Mouse (Mus musculus): ENCODE measurements around the gene Colgalt1.

The Colgalt1 gene

GRCm38 (mm10) chr8:71629096-71629697, 18.4 kb downstream of the Colgalt1 start:
- H3K36me3 ChIP-seq (ENCODE audit: control insufficient read depth, insufficient read depth, low read length, poor library complexity, severe bottlenecking) = no peaks in the 10 kb centered on the region; the same call in 1 of the 2 replicates
- H3K27me3 ChIP-seq (ENCODE audit: control insufficient read depth, insufficient read depth, low read length, poor library complexity, severe bottlenecking) = peaks cover 2% of the 10 kb centered on the region; the same call in 1 of the 2 replicates
- peak; percentile 93 for DNase-seq (ENCODE audit: low read depth, low spot score)

GRCm38 (mm10) chr8:71629781-71630212, 19.0 kb downstream of the Colgalt1 start:
- peak; percentile 45 for DNase-seq (ENCODE audit: low read depth, low spot score)
- Histone ChIP-seq H3K27me3 (ENCODE audit: control insufficient read depth, insufficient read depth, low read length, poor library complexity, severe bottlenecking) (peaks cover 3% of the 10 kb centered on the region; the same call in 1 of the 2 replicates), H3K36me3 (ENCODE audit: control insufficient read depth, insufficient read depth, low read length, poor library complexity, severe bottlenecking) (no peaks in the 10 kb centered on the region)

DNA sequence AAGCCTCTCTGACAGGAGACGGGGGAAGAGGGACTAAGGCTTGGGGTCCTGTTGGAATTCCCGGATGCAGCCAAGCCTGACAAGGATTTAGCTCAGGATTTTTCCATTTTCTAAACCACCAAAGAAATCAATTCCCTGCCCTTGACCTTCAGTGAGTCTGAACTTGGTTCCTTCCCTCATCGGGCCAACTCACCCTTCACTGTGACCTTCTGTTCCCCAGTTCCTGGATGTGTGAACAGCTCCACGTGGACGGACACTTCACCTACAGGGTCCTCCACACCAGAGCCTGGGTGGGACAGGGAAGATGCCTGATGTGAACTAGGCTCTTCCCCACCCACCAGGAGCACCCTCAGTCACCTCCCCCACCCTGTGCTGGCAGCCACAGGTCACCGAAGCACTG, 20.0 kb downstream of the Colgalt1 start:
- Histone ChIP-seq H3K36me3 (ENCODE audit: control insufficient read depth, insufficient read depth, low read length, poor library complexity, severe bottlenecking) (no peaks in the 10 kb centered on the region), H3K27me3 (ENCODE audit: control insufficient read depth, insufficient read depth, low read length, poor library complexity, severe bottlenecking) (peaks cover 3% of the 10 kb centered on the region; the same call in 1 of the 2 replicates)
- no peak for DNase-seq (ENCODE audit: low read depth, low spot score)

- no peak for DNase-seq (ENCODE audit: low read depth, low spot score)
- peaks cover 3% of the 10 kb centered on the region; the same call in 1 of the 2 replicates for H3K27me3 ChIP-seq (ENCODE audit: control insufficient read depth, insufficient read depth, low read length, poor library complexity, severe bottlenecking)
- no peaks in the 10 kb centered on the region for H3K36me3 ChIP-seq (ENCODE audit: control insufficient read depth, insufficient read depth, low read length, poor library complexity, severe bottlenecking)
These were observed 21.1 kb downstream of the Colgalt1 start for GRCm38 (mm10) chr8:71631897-71632296.

- H3K27me3 ChIP-seq (ENCODE audit: control insufficient read depth, insufficient read depth, low read length, poor library complexity, severe bottlenecking) = peaks cover 3% of the 10 kb centered on the region; the same call in 1 of the 2 replicates
- no peaks in the 10 kb centered on the region for H3K36me3 ChIP-seq (ENCODE audit: control insufficient read depth, insufficient read depth, low read length, poor library complexity, severe bottlenecking)
- peak; percentile 84 for DNase-seq (ENCODE audit: low read depth, low spot score)
These were observed 22.4 kb downstream of the Colgalt1 start for GRCm38 (mm10) chr8:71633164-71633563.

GRCm38 (mm10) chr8:71633981-71634667, 23.3 kb downstream of the Colgalt1 start:
- peaks cover 3% of the 10 kb centered on the region; the same call in 1 of the 2 replicates for H3K27me3 ChIP-seq (ENCODE audit: control insufficient read depth, insufficient read depth, low read length, poor library complexity, severe bottlenecking)
- DNase-seq (ENCODE audit: low read depth, low spot score) = peak; percentile 72
- no peaks in the 10 kb centered on the region for H3K36me3 ChIP-seq (ENCODE audit: control insufficient read depth, insufficient read depth, low read length, poor library complexity, severe bottlenecking)

DNA sequence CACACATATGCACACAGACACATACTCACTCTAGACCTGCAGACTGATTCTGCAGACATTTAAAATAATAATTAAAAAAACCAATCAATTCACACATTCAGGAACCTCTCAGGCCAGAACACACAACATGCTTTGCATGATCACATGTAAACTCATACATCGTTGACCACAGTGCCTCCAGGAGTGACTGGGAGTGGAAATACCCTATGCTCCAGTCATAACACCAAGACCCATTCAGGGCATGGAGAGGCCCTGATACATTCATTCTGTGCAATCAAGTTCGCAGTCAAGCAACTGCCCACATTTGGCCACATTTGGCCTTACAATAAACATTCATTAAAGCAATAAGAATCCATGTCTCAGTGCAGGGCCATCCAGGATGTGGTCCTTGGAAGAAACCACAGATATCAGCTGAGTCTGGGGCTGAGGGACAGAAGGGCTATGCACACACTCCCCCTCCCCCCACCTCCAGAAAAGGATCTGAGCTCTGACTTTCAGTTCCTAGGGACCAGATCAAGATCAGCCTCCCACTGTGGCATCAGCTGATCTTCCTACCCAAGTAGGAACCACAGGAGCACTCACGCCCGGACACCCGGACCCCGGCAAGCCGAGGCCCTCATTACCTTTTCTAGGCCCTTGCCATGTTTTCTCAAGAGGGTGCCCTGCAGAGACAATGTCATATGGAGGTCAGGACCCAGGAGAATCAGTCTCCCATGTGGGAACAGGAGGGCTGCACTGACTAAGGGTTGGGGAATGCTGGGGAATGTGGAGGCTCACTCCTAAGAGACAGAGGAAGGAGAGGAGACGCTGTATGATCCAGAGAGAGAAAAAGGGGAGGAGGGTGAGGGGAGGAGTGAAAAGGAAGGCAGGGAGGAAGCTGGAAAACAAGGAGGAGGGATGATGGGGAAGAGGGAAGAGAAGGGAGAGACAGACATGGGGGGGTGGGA, 26.6 kb downstream of the Colgalt1 start:
- no peaks in the 10 kb centered on the region for H3K36me3 ChIP-seq (ENCODE audit: control insufficient read depth, insufficient read depth, low read length, poor library complexity, severe bottlenecking)
- DNase-seq (ENCODE audit: low read depth, low spot score) = no peak
- H3K27me3 ChIP-seq (ENCODE audit: control insufficient read depth, insufficient read depth, low read length, poor library complexity, severe bottlenecking) = peaks cover 3% of the 10 kb centered on the region; the same call in 1 of the 2 replicates

DNA sequence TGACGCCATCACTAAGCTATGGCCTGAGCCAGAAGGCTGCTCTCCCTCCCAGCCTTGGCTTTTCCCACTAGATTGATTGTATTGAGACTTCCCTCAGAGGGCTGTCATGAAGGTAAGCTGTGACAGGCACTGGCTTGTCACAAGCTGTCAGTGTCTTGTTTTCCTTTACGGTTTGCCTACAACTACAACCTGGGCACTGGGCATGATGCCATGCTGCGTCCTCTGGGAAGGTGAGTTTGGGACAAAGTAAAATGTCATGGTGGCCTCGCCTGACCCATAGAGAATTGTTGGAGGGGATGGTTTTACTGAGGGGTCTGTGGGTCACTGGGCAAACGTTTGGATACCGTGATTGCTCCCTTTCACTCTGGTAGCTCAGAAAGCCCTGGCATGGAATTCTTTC, 27.5 kb downstream of the Colgalt1 start:
- H3K27me3 ChIP-seq (ENCODE audit: control insufficient read depth, insufficient read depth, low read length, poor library complexity, severe bottlenecking) = peaks cover 3% of the 10 kb centered on the region; the same call in 1 of the 2 replicates

DNA sequence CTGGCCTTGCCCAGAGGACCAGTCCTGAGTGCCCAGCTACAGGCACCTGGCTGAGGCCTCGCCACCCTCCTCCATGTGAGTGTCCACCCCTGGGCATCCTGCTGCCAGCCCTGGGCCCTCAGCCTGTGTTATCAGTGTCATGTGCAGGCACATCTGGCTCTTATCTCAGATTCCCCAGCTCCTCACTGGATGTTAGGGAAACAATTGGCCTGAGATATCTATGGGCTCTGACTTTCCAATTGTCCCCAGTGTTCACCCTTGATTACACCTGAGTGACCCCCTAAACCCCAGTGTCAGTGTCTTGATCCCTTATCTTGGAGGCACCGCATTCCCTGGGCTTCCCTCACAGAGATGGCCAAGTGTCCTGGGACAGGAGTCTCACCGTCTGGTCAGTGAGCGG, 28.5 kb downstream of the Colgalt1 start:
- H3K36me3 ChIP-seq (ENCODE audit: control insufficient read depth, insufficient read depth, low read length, poor library complexity, severe bottlenecking) = no peaks in the 10 kb centered on the region
- H3K27me3 ChIP-seq (ENCODE audit: control insufficient read depth, insufficient read depth, low read length, poor library complexity, severe bottlenecking) = no peaks in the 10 kb centered on the region
- DNase-seq (ENCODE audit: low read depth, low spot score) = no peak

More for the DNA sequence above, 27.5 kb downstream of the Colgalt1 start:
- no peaks in the 10 kb centered on the region for H3K36me3 ChIP-seq (ENCODE audit: control insufficient read depth, insufficient read depth, low read length, poor library complexity, severe bottlenecking)
- no peak for DNase-seq (ENCODE audit: low read depth, low spot score)

DNA sequence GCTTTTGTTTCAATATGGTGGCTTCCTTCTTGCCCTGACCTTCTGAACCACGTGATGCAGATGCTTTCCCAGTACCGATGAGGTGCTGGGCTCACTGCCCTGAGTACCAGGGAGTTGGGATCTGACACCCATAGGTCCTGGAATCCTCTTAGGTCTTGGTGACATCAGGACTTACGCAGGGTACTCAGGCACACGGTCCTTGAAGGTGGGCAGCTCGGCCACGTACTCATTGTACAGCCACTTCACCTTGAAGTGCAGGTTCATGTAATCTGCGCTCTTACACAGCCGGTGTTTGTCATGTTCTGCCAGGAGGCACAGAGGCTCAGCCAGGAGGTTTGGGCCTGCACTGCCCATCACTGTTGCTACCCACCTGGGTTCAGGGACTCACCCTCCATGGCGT, 34.7 kb downstream of the Colgalt1 start:
- no peak for DNase-seq (ENCODE audit: low read depth, low spot score)
- Histone ChIP-seq H3K36me3 (ENCODE audit: control insufficient read depth, insufficient read depth, low read length, poor library complexity, severe bottlenecking) (no peaks in the 10 kb centered on the region), H3K27me3 (ENCODE audit: control insufficient read depth, insufficient read depth, low read length, poor library complexity, severe bottlenecking) (no peaks in the 10 kb centered on the region)

DNA sequence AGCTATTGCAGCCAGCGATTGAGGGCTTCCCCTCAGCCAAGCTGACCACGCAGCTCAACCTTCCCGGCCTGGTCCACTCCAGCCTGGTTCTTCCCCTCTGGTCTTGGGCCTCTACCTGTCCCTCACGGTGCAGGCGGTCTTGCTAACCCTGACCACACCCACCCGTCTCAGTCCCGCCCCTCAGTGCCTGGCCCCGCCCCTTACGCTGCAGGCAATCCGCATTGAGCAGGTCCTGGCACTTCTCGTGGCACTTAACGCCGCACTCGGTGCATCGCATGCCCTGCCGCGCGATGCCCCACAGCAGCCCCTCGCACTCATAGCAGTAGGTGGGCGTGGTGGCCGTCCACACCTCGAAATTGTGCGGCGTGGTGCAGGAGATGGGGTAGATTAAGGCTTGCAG, 43.8 kb downstream of the Colgalt1 start:
- peak; percentile 65 for DNase-seq (ENCODE audit: low read depth, low spot score)
- no peaks in the 10 kb centered on the region for H3K36me3 ChIP-seq (ENCODE audit: control insufficient read depth, insufficient read depth, low read length, poor library complexity, severe bottlenecking)

DNA sequence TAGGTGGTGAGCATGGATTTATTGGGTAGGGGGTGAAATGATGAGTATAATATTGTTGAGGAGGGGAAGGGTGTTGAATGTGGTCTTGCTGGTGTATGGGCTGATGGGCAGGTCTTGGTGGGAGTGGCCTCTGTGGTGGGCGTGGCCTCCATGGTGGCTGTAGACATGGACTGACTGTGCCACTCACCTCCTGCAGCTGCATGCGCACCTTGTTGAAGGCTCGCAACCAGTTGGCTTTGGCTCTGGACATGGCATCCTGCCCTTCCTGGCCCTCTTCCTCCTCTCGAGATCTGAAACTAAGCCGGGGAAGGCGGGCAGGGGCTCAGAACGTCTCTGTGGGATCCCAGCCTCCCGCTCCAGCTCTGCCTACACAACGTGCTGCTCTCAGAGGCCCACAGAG, 47.0 kb downstream of the Colgalt1 start:
- Histone ChIP-seq H3K27me3 (ENCODE audit: control insufficient read depth, insufficient read depth, low read length, poor library complexity, severe bottlenecking) (no peaks in the 10 kb centered on the region), H3K36me3 (ENCODE audit: control insufficient read depth, insufficient read depth, low read length, poor library complexity, severe bottlenecking) (no peaks in the 10 kb centered on the region)
- DNase-seq (ENCODE audit: low read depth, low spot score) = no peak

More for the DNA sequence above, 43.8 kb downstream of the Colgalt1 start:
- no peaks in the 10 kb centered on the region for H3K27me3 ChIP-seq (ENCODE audit: control insufficient read depth, insufficient read depth, low read length, poor library complexity, severe bottlenecking)

DNA sequence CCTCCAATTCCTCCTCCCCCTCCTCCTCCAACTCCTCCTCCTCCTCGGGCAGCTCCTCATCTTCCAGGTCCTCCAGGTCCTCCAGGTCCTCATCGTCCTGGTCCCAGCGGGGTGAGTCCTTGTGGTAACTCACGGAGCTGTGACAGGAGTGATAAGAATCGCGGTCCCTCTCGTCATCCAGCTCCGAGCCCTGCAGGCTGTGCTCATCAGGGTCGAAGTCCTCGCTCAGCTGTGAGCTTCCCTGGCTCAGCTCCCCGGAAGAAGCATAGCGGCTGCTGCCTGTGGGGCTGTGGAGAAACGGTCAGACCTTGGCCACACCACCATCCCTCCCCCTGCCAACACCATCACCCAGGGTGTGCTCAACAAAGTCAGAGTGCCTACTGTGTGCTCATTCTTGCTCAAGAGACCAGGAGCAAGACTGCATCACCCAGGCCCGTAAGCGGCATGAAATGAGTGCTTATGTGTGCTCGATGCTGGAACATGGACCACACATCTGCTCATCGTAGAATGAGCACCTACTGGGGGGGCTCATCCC, 47.8 kb downstream of the Colgalt1 start:
- Histone ChIP-seq H3K27me3 (ENCODE audit: control insufficient read depth, insufficient read depth, low read length, poor library complexity, severe bottlenecking) (no peaks in the 10 kb centered on the region), H3K36me3 (ENCODE audit: control insufficient read depth, insufficient read depth, low read length, poor library complexity, severe bottlenecking) (no peaks in the 10 kb centered on the region)
- DNase-seq (ENCODE audit: low read depth, low spot score) = no peak

DNA sequence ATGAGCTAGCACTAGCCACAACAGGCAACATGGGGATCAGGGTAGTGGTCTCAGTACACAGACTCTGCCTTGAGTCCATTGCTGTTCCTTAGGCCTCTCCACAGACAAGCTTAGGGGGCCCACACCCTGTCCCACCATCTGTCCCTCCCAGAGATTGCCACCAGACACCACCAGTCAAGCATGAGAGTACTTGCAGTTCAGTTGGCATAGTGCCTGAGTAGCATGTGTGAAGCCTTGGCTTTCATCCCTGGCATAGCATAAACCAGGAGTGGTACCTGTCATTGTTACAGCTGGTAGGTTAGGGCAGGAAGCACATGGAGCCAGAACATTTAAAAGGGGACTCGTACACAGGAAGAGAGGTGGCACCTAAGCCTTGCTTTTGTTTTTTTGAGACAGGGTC, 49.0 kb downstream of the Colgalt1 start:
- DNase-seq (ENCODE audit: low read depth, low spot score) = no peak
- H3K27me3 ChIP-seq (ENCODE audit: control insufficient read depth, insufficient read depth, low read length, poor library complexity, severe bottlenecking) = no peaks in the 10 kb centered on the region

More for the DNA sequence above, 49.0 kb downstream of the Colgalt1 start:
- H3K36me3 ChIP-seq (ENCODE audit: control insufficient read depth, insufficient read depth, low read length, poor library complexity, severe bottlenecking) = no peaks in the 10 kb centered on the region
